Mouse (Mus musculus): Measurements from ENCODE around the gene Tal1. TPM values are rescaled to one million over a fixed set of nuclear protein-coding genes. Genes with fewer than 3 reads are reported as not detected.

Gene Tal1
- total and polyA plus RNA-seq, 2 experiments from 2014 or later = 0.78 to 10.7 TPM

- peak overlapping the region; percentile 56 for H3K4me3 ChIP-seq (ENCODE audit: low read depth, low read length)
- H3K9me3 ChIP-seq (replicated peaks; ENCODE audit: control insufficient read depth, low read length) = no peaks in the 10 kb centered on the region
- WGBS = 1% methylated on average over 48 of the region's 48 CpGs
- TF ChIP-seq EP300 (IDR thresholded peaks at IDR 0.05; ENCODE audit: low read depth) (no peak), CTCF (IDR thresholded peaks at IDR 0.05; ENCODE audit: low read depth) (no peak)
- peaks cover 89% of the 10 kb centered on the region for H3K27me3 ChIP-seq (ENCODE audit: control insufficient read depth, insufficient read depth, low read length)
- H3K36me3 ChIP-seq (replicated peaks; ENCODE audit: control insufficient read depth, insufficient read depth, low read length) = no peaks in the 10 kb centered on the region
- H3K9ac ChIP-seq (replicated peaks; ENCODE audit: low read depth, low read length) = peak overlapping the region; percentile 37
- no peaks in the 10 kb centered on the region for H3K4me1 ChIP-seq (ENCODE audit: control insufficient read depth, insufficient read depth)
- DNase-seq (ENCODE audit: low spot score) = peak; percentile 40
- peak overlapping the region; percentile 87 for H3K27ac ChIP-seq (ENCODE audit: low read depth)
- H3K4me2 ChIP-seq (ENCODE audit: low read depth, low read length) = peak overlapping the region; percentile 52
- peak; percentile 31 for ATAC-seq (ENCODE audit: insufficient read depth, low read depth)
These were observed 871 bp downstream of the Tal1 start for GRCm38 (mm10) chr4:115056921-115057673.

GRCm38 (mm10) chr4:115057674-115058316, 1.6 kb downstream of the Tal1 start:
- TF ChIP-seq EP300 (IDR thresholded peaks at IDR 0.05; ENCODE audit: low read depth) (no peak), CTCF (IDR thresholded peaks at IDR 0.05; ENCODE audit: low read depth) (no peak)
- Histone ChIP-seq H3K27ac (ENCODE audit: low read depth) (peak overlapping the region; percentile 87), H3K4me1 (ENCODE audit: control insufficient read depth, insufficient read depth) (no peaks in the 10 kb centered on the region), H3K36me3 (replicated peaks; ENCODE audit: control insufficient read depth, insufficient read depth, low read length) (no peaks in the 10 kb centered on the region), H3K9ac (replicated peaks; ENCODE audit: low read depth, low read length) (peak overlapping the region; percentile 37), H3K27me3 (ENCODE audit: control insufficient read depth, insufficient read depth, low read length) (peaks cover 89% of the 10 kb centered on the region), H3K9me3 (replicated peaks; ENCODE audit: control insufficient read depth, low read length) (no peaks in the 10 kb centered on the region), H3K4me3 (ENCODE audit: low read depth, low read length) (peak overlapping the region; percentile 56), H3K4me2 (ENCODE audit: low read depth, low read length) (peak overlapping the region; percentile 52)
- WGBS = 2% methylated on average over 33 of the region's 33 CpGs
- ATAC-seq (ENCODE audit: insufficient read depth, low read depth) = no peak; the same call in 1 of the 2 replicates
- DNase-seq (ENCODE audit: low spot score) = no peak

- Histone ChIP-seq H3K9me3 (replicated peaks; ENCODE audit: control insufficient read depth, low read length) (no peaks in the 10 kb centered on the region), H3K27ac (ENCODE audit: low read depth) (peak overlapping the region; percentile 87), H3K4me2 (ENCODE audit: low read depth, low read length) (peak overlapping the region; percentile 52), H3K27me3 (ENCODE audit: control insufficient read depth, insufficient read depth, low read length) (peaks cover 90% of the 10 kb centered on the region), H3K4me3 (ENCODE audit: low read depth, low read length) (peak overlapping the region; percentile 56), H3K9ac (replicated peaks; ENCODE audit: low read depth, low read length) (peak overlapping the region; percentile 37), H3K36me3 (replicated peaks; ENCODE audit: control insufficient read depth, insufficient read depth, low read length) (no peaks in the 10 kb centered on the region), H3K4me1 (ENCODE audit: control insufficient read depth, insufficient read depth) (peaks cover 5% of the 10 kb centered on the region; the same call in 1 of the 2 replicates)
- DNase-seq (ENCODE audit: low spot score) (no peak), ATAC-seq (ENCODE audit: insufficient read depth, low read depth) (no peak)
- TF ChIP-seq EP300 (IDR thresholded peaks at IDR 0.05; ENCODE audit: low read depth) (no peak), CTCF (IDR thresholded peaks at IDR 0.05; ENCODE audit: low read depth) (no peak)
- 2% methylated on average over 20 of the region's 20 CpGs for WGBS
These were observed 2.1 kb downstream of the Tal1 start for GRCm38 (mm10) chr4:115058317-115058761.

- 7% methylated on average over 23 of the region's 23 CpGs for WGBS
- peaks cover 93% of the 10 kb centered on the region for H3K27me3 ChIP-seq (ENCODE audit: control insufficient read depth, insufficient read depth, low read length)
- no peaks in the 10 kb centered on the region for H3K9me3 ChIP-seq (replicated peaks; ENCODE audit: control insufficient read depth, low read length)
- no peaks in the 10 kb centered on the region for H3K36me3 ChIP-seq (replicated peaks; ENCODE audit: control insufficient read depth, insufficient read depth, low read length)
- H3K4me3 ChIP-seq (ENCODE audit: low read depth, low read length) = peak overlapping the region; percentile 56
- no peak for TF ChIP-seq CTCF (IDR thresholded peaks at IDR 0.05; ENCODE audit: low read depth)
- TF ChIP-seq EP300 (IDR thresholded peaks at IDR 0.05; ENCODE audit: low read depth) = no peak
- peak overlapping the region; percentile 52 for H3K4me2 ChIP-seq (ENCODE audit: low read depth, low read length)
- DNase-seq (ENCODE audit: low spot score) (no peak), ATAC-seq (ENCODE audit: insufficient read depth, low read depth) (no peak)
- peaks cover 6% of the 10 kb centered on the region; the same call in 1 of the 2 replicates for H3K4me1 ChIP-seq (ENCODE audit: control insufficient read depth, insufficient read depth)
- peak overlapping the region; percentile 87 for H3K27ac ChIP-seq (ENCODE audit: low read depth)
- H3K9ac ChIP-seq (replicated peaks; ENCODE audit: low read depth, low read length) = peak overlapping the region; percentile 47
These were observed 2.8 kb downstream of the Tal1 start for GRCm38 (mm10) chr4:115058871-115059590.

GRCm38 (mm10) chr4:115059871-115060270, 3.6 kb downstream of the Tal1 start:
- 20% methylated on average over 12 of the region's 12 CpGs for WGBS
- no peak for TF ChIP-seq CTCF (IDR thresholded peaks at IDR 0.05; ENCODE audit: low read depth)
- TF ChIP-seq EP300 (IDR thresholded peaks at IDR 0.05; ENCODE audit: low read depth) = no peak
- Histone ChIP-seq H3K9me3 (replicated peaks; ENCODE audit: control insufficient read depth, low read length) (no peaks in the 10 kb centered on the region), H3K4me1 (ENCODE audit: control insufficient read depth, insufficient read depth) (peaks cover 6% of the 10 kb centered on the region; the same call in 1 of the 2 replicates), H3K27ac (ENCODE audit: low read depth) (peak overlapping the region; percentile 87), H3K4me2 (ENCODE audit: low read depth, low read length) (peak overlapping the region; percentile 52), H3K27me3 (ENCODE audit: control insufficient read depth, insufficient read depth, low read length) (peaks cover 93% of the 10 kb centered on the region), H3K9ac (replicated peaks; ENCODE audit: low read depth, low read length) (no peak overlapping the region), H3K36me3 (replicated peaks; ENCODE audit: control insufficient read depth, insufficient read depth, low read length) (no peaks in the 10 kb centered on the region), H3K4me3 (ENCODE audit: low read depth, low read length) (peak overlapping the region; percentile 56)
- no peak for DNase-seq (ENCODE audit: low spot score)
- ATAC-seq (ENCODE audit: insufficient read depth, low read depth) = no peak

All from heart, postnatal 0 days (tissue).